Mouse (Mus musculus) 3T3-L1 (cell line): ENCODE measurements at regions not wholly inside any gene's neighbourhood (a gene's known extent, or its start where the extent isn't known, plus 50 kb on each side); places are given as distances from the start of the nearest gene placed in this dataset.
A peak's percentile ranks its signal among the peaks of the same experiment; 100 is the strongest.

ENCODE experiments used
- DNase-seq: peaks from one replicate; pipeline ENCODE4 v3.0.0-alpha.2; 2015; ENCODE audit warnings: low read depth, low spot score

- DNase-seq: no peak
Measured at GRCm38 (mm10) chr2:137437741-137438140, 321.3 kb upstream of the Jag1 start.

DNA sequence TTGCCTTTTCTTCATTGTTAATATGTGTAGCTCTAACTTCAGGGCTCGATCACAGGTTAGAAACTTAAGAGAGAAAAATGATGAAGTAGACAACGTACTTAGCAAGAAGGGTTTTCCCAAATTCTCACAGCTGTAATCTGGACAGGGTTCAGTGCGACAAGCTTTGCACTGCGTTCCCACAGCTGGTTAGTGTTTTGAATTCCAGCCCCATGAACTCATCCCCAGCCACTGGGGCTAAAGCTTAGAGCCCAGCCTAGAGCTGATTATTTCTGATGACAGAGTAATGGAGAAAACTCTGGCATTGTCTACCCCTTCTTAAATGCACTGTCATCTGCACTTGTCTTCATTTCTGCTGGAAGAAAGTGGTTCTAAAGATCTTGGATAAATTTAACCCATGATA is 319.7 kb upstream of the Jag1 start:
- peak; percentile 82 for DNase-seq

DNA sequence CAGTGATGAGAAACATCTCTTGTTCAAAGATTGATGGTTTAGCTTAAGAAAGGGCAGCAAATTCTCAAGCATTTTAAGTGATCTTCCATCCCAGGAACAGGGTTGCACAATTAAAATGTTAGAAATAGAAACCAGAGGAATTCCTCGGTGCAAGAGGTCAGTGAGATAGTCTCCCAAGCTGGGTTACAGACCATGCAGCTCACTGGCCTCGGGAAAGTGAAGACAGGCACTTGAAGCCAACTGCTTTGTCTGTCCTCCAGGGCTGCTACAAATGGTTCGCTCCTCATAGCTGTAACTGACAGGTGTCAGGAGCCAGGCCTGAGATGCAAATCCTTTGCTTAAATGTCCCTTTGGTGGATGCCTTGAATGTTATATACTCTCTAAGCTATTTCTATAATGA is 306.2 kb upstream of the Jag1 start:
- peak; percentile 13 for DNase-seq

GRCm38 (mm10) chr2:137419678-137420077 is 303.2 kb upstream of the Jag1 start:
- no peak for DNase-seq

- DNase-seq: no peak
Measured at GRCm38 (mm10) chr2:137417691-137418090, 301.2 kb upstream of the Jag1 start.

DNA sequence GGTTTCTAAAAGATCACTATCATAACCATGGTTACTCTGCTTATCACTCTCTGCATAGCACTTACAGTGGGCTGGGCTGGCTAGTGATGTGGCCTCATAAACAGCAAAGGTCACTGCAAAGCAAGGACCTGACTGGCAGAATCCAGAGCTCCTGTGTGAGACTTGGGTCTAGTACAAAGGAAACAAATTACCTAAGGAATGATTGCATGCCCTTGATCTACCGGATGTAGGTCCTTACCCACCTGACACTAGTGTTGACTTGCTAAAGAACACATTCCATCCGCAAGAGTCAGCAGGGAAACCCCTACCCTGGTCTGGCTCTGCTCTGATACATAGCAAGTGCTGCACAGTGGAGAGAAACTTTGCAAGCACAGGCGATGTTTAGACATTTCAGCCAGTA is 297.0 kb upstream of the Jag1 start:
- DNase-seq: peak; percentile 71

DNA sequence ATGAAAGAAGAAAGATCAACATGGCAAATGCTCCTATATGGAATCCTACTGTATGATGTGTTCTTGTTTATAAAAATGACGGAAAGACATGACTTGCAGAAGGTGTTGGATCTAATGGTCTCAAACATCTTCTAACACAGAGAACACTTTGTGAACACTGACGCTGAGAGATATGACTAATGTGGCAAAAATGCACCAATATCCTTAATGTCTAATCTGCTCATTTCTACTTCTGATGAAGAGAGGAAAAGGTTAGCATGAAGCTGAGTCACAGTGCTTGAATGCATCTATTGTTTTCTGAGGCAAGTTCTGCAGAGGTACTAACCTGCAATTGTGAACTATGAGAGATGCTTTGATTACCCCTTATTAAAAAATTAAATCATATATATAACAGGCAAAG is 293.2 kb upstream of the Jag1 start:
- DNase-seq: peak; percentile 84

DNA sequence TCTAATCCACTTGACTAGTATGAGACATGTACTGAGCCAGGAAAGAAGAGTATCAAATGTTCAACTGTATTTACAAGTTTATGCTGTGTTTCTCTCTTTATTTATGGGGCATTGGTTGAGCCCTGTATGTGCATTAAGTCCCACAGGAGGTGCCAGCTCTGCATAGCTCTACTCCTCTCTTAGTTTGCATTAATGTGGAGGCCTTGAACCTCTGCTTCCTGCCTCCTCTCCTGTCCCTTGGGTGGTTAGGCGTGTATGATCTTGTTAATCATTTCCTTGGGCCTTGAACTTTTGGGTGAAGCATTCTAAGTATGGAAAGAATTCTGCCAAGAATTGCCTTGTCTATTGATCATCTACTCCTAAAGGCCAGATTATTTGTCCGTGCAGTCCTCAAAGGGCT is 291.9 kb upstream of the Jag1 start:
- DNase-seq: no peak

DNA sequence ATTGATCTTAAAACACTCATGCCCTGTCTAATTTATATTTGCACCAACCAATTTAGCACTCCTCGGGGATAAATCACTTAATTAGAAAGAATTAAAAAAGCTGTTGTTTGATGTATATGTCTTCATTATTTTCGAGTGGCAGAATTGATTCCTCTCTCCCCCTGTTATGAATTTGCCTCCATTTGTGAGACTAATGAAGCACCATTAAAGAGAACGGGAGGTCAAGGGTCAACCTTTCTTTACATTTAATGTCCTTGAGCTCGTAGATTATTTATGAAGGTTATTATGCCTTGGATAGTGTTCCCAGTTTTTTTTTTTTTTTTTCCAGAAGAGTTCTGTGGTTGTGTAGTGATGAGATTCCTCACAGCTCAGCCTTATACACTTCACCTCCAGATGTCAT is 277.0 kb upstream of the Jag1 start:
- no peak for DNase-seq

DNA sequence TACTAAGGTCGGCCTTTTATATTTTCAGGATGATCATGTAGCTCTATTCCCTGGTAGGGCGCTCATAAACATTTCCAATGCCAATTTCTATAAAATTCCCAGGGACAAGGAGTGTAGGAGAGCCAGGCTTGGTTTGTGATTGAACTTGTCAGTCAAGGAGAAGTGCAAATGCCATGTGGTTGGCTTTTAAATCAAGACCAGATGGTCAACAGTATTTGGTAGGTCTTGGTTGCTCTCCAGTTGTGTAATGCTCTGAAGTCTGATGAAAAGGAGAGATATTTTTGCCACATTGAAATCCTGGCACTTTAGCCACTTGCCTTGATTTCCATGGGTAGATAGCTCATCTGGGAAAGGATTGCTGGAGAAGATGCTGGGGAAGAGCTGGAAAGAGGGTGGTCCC is 263.4 kb upstream of the Jag1 start:
- DNase-seq: peak; percentile 75

DNA sequence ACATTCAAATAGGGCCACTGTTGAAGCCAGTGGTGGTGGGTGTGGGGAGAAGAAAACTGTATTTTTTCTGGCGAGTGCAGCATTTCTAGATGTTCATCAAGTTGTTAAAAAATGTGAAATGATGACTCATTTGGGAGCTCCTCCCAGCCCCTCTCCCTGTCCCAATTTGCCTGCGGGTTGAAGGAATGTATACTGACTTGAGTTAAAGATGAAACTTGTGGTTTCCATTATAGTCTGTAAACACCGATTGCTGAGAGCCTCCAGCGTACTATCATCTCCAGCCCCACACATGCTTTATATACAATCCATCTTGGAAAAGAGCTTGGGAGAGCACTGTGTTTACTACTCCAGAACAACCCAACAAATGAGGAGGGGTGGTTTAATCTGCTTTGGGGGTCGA is 258.9 kb upstream of the Jag1 start:
- peak; percentile 90 for DNase-seq

- DNase-seq: no peak
Measured at GRCm38 (mm10) chr2:137371062-137371461, 254.6 kb upstream of the Jag1 start.

GRCm38 (mm10) chr2:137363006-137363405 is 246.6 kb upstream of the Jag1 start:
- DNase-seq: peak; percentile 70

- no peak for DNase-seq
Measured at GRCm38 (mm10) chr2:137357181-137357738, 240.8 kb upstream of the Jag1 start.

- DNase-seq: no peak
Measured at GRCm38 (mm10) chr2:137343736-137344135, 227.3 kb upstream of the Jag1 start.

GRCm38 (mm10) chr2:137329995-137330394 is 213.6 kb upstream of the Jag1 start:
- no peak for DNase-seq

GRCm38 (mm10) chr2:137323445-137323844 is 207.0 kb upstream of the Jag1 start:
- no peak for DNase-seq

GRCm38 (mm10) chr2:137310511-137310910 is 194.1 kb upstream of the Jag1 start:
- DNase-seq: no peak

DNA sequence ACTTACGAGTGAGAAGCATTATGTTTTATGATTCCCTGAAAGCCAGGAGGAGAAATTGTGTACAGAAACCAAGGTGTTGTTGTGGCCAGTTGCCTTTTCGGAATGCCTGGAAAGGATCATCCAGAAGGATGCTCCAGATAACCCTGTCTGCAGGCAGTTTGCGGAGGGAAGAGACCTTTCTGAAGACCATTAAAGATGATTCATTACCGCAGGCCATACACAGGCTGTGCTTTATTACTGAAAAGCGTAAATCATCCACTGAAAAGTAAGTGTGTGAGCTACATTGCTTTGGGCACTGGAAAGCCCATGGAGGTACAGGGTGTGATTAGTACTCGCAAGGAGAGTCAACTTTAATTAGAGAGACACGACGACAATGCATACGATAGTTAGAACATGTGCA is 191.7 kb upstream of the Jag1 start:
- DNase-seq: no peak

GRCm38 (mm10) chr2:137301474-137302267 is 185.2 kb upstream of the Jag1 start:
- DNase-seq: no peak

DNA sequence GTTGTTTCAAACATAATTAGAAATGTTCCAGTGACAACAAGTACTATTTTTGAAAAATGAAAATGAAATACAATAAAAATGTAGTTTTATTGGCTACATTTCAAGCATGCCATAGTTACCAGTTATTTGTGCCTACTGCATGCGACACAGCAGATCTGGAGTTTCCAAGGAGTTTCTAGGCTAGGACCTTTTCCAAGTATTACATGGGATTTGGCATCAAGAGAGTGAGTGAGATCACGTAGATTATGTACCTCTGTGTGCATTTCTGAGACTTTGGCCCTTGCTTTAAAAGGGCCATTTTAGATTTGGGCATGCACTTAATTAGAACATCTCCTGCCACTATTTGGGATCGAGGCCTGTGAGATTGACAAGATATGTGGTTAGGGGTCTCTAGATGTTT is 172.8 kb upstream of the Jag1 start:
- no peak for DNase-seq

DNA sequence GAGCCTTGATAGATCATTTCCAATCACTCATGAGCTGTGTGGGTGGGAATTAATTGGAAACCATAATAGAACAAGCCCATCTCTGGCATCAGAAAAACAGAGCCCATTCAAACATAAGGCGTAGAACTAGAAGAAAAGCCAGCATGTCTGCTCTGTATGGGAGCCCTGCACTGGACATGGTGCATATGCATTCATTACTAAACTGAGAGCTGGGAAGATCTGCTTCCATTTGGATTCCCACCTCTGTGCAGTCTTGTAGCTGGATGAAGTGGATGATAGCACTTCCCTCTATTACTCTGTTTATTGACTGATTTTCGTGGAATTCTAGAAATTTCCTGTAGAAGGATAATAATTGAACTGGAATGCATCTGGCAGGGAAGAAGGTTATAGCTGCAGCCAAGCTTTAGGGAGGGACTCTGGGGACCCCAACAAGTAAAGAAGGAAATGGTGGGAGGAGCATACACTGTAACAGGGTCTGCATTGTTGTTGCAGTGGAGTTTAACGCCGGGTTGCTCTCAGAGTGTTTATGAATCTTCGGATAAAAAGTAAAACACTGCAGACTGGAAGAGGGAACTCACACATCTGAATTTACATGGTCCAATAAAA is 155.2 kb upstream of the Jag1 start:
- DNase-seq: no peak

DNA sequence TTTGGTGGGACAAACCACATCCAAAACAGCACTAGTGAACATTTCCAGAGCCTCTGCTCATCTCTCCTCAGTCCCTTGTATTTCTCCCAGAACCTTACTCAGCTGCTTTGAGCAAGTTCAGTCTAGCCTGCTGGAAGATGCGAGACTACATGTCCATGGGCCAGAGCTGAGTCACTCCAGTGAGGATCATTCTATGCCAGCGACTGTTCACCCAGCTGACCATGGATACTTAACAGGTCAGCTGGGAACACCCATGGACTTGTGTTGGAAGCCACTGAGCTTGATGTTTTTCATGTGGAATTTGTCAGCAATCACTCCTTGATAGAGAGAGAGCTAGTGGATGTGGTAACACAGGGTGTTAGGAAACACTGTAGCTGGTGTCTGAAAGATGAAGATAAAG is 146.5 kb upstream of the Jag1 start:
- DNase-seq: peak; percentile 76
